Mouse (Mus musculus) embryo, embryonic 11 days (tissue): ENCODE results near the gene Hoxa10.

Source experiments
- DNase-seq: peaks from one replicate; pipeline ENCODE4 v3.0.0-alpha.2; 2015

The Hoxa10 gene

DNA sequence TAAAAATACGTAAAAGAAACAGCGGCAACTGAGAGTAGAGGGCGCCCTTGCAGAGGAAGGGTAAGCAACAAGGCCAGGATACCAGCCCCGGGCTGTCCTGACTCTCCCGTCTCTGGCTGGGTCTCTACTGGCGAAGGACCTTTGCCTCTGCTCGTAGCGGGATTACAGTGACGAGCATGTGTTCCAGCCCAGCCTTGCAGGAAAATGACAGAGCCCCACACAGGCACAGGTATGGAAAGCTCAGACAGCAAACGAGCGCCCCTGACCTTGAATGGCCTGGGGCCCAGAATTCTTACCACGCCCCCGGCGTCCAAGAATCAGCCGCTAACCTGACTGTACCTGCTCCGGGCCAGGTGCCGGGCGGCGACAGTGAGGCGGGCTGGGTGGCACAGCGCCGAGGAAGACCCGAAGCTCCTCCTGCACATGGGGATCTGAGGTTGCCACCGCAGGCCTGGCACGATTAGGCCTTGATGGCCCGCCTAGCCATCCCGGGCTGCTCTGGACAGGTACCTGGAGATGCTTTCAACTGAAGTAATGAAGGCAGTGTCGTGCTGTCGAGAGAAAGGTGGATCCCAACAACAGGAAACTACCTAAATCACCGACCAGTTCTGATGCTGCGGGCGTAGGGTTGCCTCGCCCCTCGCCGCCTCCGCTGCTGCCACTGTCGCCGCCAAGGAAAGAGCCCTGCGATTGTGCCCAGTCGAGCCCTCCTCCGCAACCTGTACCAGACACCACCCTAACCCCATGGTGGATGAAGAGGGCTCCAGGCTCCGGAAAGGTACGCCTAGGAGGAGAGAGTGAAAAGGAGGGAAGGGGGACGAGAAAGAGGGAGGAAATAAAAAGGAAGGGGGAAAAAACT lies 10.9 kb downstream of the Hoxa10 start:
- DNase-seq, result no peak

- no peak for DNase-seq
Measured at GRCm38 (mm10) chr6:52228475-52229465, 11.9 kb downstream of the Hoxa10 start.

DNA sequence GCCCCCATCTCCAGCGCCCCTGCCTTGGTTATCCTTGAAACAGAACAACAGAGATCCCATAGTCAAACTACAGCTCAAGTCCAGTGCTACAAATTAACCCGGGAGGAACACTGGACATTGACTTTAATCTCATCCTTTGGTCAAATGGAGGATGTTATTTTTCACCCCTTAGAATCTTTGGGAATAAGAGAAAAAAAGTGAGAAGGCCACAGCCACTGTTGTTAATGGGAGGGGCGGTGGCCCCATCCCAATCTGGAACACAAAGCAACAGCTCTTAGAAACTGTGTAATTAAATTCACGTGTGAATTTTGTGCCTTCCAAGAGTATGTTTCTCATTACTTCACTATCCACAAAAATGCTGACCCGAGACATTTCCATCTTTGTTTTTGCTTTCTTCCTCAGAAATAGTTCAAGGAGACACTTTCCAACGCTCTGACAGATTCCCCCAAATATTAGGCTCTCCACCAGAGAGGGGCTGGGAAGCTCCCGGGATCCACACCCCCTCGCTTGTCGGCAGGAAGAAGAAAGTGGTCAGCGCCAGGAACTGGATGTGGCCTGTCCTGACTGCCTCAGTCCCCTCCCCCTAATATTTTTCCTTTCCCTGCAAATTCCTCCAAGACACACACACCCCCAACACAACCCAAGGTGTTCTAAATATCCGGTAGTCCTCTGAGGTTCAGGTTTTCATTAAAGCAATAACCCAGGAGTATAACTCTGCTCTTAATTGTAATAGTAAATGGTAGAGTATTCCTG lies 13.0 kb downstream of the Hoxa10 start:
- DNase-seq, result no peak

GRCm38 (mm10) chr6:52226569-52227257 lies 13.9 kb downstream of the Hoxa10 start:
- DNase-seq, result no peak

- peak; percentile 88 for DNase-seq
Measured at GRCm38 (mm10) chr6:52225612-52226568, 14.8 kb downstream of the Hoxa10 start.

DNA sequence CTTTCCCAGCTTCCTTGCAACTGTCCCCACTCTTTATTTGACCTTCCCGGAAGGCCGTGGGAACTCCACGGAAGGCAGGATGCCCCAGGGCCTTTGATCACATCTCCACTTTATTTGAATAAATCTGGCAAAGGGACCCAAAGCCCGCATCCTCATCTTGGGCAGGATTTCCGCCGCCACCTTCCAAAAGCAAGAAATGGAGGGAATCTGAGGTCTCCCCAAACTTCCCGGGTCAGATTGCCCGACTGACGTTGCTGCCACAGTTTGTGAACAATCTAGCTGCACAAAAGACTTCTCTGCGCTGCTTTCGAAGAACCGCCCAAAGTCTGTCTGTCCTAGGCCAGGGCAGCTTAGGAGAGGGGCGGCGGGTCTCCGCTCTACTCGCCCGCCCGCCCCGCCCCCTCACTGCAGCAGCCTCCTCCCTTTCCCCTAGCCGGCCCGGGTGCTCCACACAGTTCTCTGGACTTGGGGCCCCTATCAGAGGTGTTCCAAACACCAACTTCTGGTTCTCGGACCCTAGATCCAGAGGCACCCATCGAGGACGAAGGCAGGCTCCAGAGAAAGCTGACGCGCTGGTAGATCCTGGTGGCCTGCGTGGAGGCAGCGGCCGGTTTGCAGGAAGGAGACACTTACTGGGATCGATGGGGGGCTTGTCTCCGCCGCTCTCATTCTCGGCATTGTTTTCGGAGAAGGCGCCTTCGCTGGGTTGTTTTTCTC lies 15.6 kb downstream of the Hoxa10 start:
- DNase-seq, result no peak

DNA sequence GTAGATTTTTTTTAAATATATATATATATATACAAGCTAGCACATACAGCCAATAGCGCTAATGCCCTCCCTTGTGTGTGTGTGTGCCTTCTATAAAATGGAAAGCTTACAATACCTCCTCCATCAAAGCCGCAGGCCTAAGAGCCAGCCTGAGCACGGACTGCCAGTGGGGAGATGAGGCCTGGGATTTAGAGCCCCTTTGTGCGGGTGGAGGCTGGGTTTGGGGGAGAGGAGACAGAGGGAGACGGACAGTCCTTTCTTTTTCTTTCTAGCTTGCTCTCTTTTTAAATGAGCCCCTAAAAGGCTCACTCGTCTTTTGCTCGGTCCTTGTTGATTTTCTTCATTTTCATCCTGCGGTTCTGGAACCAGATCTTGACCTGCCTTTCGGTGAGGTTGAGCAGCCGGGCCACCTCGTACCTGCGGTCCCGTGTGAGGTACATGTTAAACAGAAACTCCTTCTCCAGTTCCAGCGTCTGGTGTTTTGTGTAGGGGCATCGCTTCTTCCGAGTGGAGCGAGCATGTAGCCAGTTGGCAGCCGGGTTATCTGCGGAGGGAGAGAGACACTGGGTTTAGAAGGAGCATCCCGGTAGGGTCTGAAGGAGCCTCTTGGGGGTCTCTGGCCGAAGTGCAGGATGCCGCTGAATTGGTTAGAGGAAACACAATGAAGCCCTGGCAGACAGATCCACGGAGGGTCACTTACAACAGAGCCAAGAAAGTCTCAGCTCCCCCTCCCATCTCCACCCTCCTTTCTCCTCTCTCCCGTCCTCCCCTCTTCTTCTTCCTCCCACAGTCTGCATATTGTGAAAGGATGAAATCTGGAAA lies 16.5 kb downstream of the Hoxa10 start:
- no peak for DNase-seq

DNA sequence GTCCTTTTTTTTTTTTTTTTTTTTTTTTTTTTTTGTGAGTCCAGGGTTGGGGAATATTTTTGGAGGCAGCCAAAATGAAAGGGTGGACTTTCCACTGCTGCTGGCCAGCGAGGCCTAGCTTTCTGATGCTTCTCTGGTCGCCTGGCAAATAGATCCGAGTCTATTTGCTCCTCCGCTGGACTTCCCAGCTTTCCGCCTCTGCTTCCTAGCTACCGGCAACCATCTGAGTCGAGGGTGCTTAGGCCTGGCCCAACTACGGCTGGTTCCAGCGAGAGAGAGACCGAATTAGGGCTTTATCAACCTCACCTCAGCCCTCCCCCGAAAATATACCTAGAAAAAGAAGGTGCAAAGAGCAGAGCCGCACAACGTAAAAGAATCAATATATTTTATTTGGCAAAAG lies 17.9 kb downstream of the Hoxa10 start:
- peak; percentile 51 for DNase-seq

GRCm38 (mm10) chr6:52221993-52222685 lies 18.5 kb downstream of the Hoxa10 start:
- peak; percentile 62 for DNase-seq

- peak; percentile 93 for DNase-seq
Measured at GRCm38 (mm10) chr6:52221337-52221992, 19.2 kb downstream of the Hoxa10 start, which contains the start of gene Hoxa7. Gene Hoxa7, minus strand, starts transcription at chr6:52221854.

DNA sequence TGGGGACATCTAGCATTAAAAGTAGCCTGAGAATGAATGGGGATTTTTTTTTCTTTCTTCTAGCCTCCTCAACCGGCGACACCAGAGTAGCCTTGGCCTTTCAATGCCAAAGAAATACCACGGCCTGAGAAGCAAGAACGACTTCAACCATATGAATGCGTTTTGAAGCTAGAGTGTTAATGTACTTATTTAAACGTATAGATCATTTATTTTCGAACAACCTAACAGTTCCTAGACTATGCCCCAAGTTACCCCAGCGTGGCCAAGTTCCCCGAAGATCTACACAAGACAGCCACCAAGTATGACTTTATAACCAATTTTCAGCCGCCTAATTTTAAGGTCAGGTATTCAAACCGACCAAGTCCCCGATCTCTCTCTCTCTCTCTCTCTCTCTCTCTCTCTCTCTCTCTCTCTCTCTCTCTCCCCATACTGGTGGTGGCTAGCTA lies 19.8 kb downstream of the Hoxa10 start:
- DNase-seq, result no peak

GRCm38 (mm10) chr6:52220003-52220864 lies 20.4 kb downstream of the Hoxa10 start:
- DNase-seq, result no peak

GRCm38 (mm10) chr6:52219234-52219942 lies 21.3 kb downstream of the Hoxa10 start:
- no peak for DNase-seq

DNA sequence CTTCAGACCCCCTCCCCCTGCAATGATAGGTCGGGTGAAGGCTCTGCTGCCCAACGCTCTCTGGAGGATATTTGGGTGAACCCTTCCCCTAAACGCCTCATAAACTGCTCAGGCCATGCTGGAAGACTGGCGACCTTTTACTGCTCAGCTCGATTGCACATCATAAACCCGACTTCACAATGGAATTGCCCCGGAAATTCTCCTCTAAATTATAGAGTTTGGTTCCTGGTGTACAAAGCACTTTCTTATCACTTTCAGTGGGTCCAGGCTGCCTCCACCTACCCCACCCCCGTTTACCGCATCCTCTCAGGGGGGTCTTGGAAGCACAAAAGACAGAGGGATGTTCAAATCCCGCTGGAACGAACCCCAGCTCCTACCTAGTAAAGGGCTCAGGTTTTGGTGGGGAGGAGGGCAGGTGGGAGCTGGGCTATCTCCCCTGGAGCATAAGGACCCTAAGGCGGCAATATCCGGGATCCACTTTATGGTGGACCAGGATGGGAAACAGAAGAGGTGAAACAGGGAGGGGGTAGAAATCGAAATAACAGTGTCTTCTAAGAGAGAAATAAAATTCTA lies 21.9 kb downstream of the Hoxa10 start:
- DNase-seq, result no peak

DNA sequence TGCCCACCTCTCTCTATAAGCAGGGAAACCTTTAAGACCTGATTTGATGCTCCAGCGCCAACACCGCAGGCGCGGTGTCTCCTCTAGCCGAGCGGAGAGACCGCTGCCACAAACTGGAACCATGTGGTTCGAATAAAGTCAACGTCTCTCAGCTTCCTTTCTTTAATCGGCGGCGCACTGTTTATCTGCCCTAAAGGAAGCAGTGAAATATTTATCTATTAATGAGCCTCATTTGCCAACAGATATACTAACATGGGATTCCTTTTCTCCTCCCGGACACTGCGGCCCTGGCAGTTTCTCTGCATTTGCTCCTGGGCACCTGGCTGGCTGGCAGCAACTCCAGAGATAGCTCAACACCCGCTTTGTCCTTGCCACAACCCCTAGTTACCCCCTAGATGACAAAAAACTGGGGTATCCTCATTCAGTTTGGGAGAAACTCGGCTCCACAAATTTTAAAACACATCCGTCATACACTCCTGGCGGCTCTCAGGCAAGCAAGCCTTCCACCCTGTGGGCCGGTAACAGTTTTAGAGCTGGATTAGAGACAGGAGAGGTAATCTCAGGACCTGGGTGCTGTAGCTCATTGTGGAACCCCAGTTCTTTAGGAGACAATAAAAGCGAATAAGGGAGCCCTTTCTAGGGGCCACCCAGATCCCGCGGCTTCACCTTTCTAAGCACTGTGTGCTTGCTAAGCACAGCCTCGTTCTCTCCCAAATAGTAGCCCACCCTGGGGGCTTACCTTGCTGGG lies 22.6 kb downstream of the Hoxa10 start:
- no peak for DNase-seq
